Mouse (Mus musculus) ES-Bruce4 (cell line): ENCODE data around the gene Stat5b. TPM values are rescaled to one million over a fixed set of nuclear protein-coding genes. Genes with fewer than 3 reads are reported as not detected.

Experiments
- H3K27ac ChIP-seq: 2 replicates; pipeline ENCODE4 v1.5.1; 2012; ENCODE audit warnings: low read length, inconsistent platforms; ENCODE audit not compliant: insufficient read depth
- H3K27me3 ChIP-seq: 2 replicates; pipeline ENCODE4 v1.6.1; 2012; ENCODE audit warnings: mild to moderate bottlenecking, low read length, inconsistent platforms; ENCODE audit not compliant: control insufficient read depth, poor library complexity, insufficient read depth, severe bottlenecking
- H3K36me3 ChIP-seq: 2 replicates; pipeline ENCODE4 v1.6.1; 2012; ENCODE audit warnings: inconsistent platforms, mild to moderate bottlenecking, low read length, moderate library complexity; ENCODE audit not compliant: control insufficient read depth, poor library complexity, insufficient read depth, severe bottlenecking
- H3K4me1 ChIP-seq: one replicate; pipeline ENCODE4 v1.8.1; 2011; ENCODE audit warnings: low read length; ENCODE audit not compliant: control insufficient read depth, insufficient read depth
- H3K4me3 ChIP-seq: 2 replicates; pipeline ENCODE4 v1.5.1; 2011; ENCODE audit warnings: low read depth, mild to moderate bottlenecking, low read length
- H3K9ac ChIP-seq: 2 replicates; pipeline ENCODE4 v1.6.1; 2012; ENCODE audit warnings: low read depth, mild to moderate bottlenecking, inconsistent platforms; ENCODE audit not compliant: poor library complexity, severe bottlenecking
- H3K9me3 ChIP-seq: replicated peaks from 2 replicates; pipeline ENCODE4 v1.6.1; 2012; ENCODE audit warnings: mild to moderate bottlenecking, low read length, inconsistent platforms; ENCODE audit not compliant: control insufficient read depth, poor library complexity, insufficient read depth, severe bottlenecking
- CTCF ChIP-seq: IDR thresholded peaks from one replicate; pipeline ENCODE4 v1.8.1; 2011; ENCODE audit warnings: low read depth, low read length
- EP300 ChIP-seq: IDR thresholded peaks from 2 replicates; pipeline ENCODE4 v1.6.1; 2011; ENCODE audit warnings: low read depth, low read length; ENCODE audit not compliant: insufficient read depth
- POLR2A ChIP-seq: IDR thresholded peaks from one replicate; pipeline ENCODE4 v1.8.1; 2011; ENCODE audit warnings: low read length; ENCODE audit not compliant: insufficient read depth
- polyA plus RNA-seq: library from polyadenylated mRNA; stranded (reverse); fragments of >200 nt; gene quantifications from 2 replicates; pipeline ENCODE4 v1.2.4, GENCODE M21; 2011; ENCODE audit warnings: low read depth; ENCODE audit not compliant: missing spikeins, insufficient read depth, insufficient read length

Gene Stat5b
- polyA plus RNA-seq, 1 experiment, result 7.3 TPM

DNA sequence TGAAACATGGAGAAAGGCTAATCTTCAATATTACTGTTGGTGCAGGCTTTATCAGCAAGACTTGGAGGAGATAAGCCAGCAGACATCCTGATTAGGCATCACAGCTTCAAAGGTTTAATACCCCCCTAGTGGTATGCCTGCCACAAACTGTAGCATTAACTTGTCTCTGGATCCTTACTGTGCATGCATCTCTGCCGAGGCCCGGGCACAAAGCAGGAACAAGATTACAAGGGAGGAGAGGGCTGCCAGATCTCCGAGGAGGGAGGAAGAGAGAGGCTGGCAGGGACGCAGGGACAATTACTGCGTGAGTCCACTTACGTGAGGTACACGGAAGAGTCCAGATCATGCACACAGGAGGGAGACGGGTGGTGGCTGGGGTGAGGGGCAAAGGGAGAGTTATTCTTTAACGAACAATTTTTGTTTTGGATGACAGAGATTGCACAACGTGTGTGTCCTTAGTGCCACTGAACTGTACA lies 21.8 kb downstream of the Stat5b start:
- Histone ChIP-seq H3K9me3 (no peaks in the 10 kb centered on the region), H3K27me3 (no peaks in the 10 kb centered on the region), H3K4me3 (no peak overlapping the region), H3K4me1 (no peaks in the 10 kb centered on the region), H3K27ac (no peak overlapping the region), H3K9ac (no peak overlapping the region), H3K36me3 (no peaks in the 10 kb centered on the region)
- TF ChIP-seq POLR2A (no peak), EP300 (no peak), CTCF (no peak)

DNA sequence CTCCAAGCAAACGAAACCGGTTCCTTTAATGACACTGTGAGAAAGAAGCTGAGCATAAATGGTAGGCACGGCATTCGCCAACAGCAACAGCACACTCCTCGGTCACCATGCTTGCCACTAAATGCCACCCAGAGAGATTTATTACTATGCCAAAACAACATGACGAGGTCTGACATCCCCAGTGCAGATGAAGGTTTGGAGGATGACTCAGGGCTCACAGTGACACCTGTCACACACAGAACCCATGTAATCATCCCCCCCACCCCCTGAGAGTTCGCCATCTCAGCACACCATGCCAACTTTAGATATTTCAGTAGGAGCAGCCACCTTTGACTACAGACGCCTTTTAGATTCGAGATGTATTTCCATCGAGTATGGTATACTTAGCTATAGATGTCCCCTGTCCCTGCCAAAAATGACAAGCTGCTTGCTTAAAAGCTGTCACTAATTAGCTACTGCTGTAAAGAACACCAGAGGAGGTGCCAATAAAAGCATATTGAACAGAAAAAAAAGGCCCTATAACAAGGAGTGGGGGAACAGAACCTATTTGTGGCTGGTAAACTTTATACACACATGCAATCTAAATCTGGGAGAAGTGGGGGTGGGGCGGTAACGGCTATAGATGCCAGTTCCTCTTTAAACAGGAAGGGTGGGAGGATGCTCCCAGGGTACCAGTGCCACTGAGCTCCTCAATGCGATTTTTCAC lies 24.2 kb downstream of the Stat5b start:
- no peak overlapping the region for H3K27ac ChIP-seq
- no peaks in the 10 kb centered on the region for H3K27me3 ChIP-seq
- H3K9me3 ChIP-seq, result no peaks in the 10 kb centered on the region
- H3K36me3 ChIP-seq, result no peaks in the 10 kb centered on the region
- no peak for TF ChIP-seq POLR2A
- TF ChIP-seq CTCF, result no peak
- no peak for TF ChIP-seq EP300
- H3K4me1 ChIP-seq, result no peaks in the 10 kb centered on the region
- no peak overlapping the region for H3K9ac ChIP-seq
- no peak overlapping the region for H3K4me3 ChIP-seq

DNA sequence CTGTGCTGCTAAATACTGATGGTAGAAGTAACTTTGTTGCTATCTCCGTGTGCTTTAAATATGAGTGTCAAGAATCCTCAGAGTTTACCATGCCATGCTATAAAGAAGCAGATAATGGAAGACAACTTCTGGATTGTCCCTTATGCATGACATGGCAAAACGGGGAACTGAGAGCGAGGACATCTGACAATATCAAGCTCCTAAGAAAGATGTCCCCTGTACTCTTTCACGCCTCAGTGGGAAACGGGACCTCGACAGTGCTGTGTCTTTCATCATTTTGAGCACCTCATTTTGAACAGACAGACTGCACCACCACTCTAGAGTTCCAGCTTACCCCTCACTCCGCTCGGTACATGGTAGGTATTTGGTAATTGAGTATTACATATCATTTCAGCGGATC lies 25.1 kb downstream of the Stat5b start:
- Histone ChIP-seq H3K27me3 (no peaks in the 10 kb centered on the region), H3K36me3 (no peaks in the 10 kb centered on the region), H3K27ac (no peak overlapping the region), H3K9me3 (no peaks in the 10 kb centered on the region), H3K4me3 (no peak overlapping the region), H3K4me1 (no peaks in the 10 kb centered on the region), H3K9ac (no peak overlapping the region)
- TF ChIP-seq POLR2A (no peak), EP300 (no peak), CTCF (no peak)

DNA sequence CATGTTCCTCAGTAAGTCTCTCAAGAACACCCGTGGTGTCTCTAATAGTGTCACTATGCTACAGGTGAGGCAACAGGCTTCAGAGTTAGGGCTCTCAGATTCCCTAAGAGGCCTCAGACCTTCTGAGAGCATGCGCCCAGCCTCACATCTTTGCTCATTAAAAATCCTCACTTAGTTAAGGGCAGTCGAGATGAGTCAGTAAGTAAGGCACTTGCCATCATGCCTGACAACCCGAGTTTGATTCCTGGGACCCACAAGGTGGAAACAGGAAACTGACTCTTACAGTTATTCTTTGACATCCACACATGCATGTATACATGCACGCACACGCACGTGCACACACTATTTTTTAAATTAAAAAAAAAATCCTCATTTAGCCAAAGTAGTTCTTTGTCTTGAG lies 26.0 kb downstream of the Stat5b start:
- no peaks in the 10 kb centered on the region for H3K9me3 ChIP-seq

DNA sequence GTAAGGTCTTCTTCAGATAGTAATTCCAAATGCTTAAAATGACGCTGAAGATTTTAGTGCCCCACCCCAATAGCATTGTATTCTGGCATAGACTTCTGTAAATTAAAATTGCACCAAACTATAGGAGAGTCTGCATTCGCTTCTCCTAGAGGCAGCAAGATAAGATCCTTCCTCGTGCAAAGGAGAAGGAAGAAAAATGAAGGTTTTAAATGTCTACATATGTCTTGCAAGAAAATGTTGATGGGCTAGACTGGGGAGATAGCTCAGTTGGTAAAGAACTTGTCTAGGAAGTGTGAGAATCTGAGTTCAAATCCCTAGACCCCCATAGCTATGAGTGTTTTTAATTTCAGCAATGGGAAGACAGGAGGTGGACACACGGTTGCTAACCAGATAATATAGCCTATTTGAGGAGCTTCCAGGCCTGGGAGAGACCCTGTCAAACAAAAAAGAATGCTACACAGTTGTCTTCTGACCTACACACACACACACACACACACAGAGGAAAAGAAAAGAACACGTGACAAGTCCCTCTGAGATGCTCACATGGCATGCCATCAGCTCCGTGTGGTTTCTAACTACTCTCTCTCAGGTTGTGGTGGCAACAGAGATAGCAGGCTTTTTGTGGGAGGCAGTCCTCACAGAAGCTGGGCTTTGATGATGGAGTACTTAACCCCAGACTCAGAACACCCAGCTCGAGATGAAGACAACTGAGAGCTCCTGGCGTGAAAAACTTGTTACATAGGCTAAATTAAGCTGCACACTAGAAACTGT lies 26.8 kb downstream of the Stat5b start:
- Histone ChIP-seq H3K4me1 (no peaks in the 10 kb centered on the region), H3K9me3 (no peaks in the 10 kb centered on the region), H3K9ac (no peak overlapping the region), H3K4me3 (no peak overlapping the region), H3K36me3 (no peaks in the 10 kb centered on the region), H3K27ac (no peak overlapping the region), H3K27me3 (no peaks in the 10 kb centered on the region)
- no peak for TF ChIP-seq POLR2A
- TF ChIP-seq EP300, result no peak
- no peak for TF ChIP-seq CTCF

More for the DNA sequence above, 26.0 kb downstream of the Stat5b start:
- H3K27ac ChIP-seq, result no peak overlapping the region
- H3K4me1 ChIP-seq, result no peaks in the 10 kb centered on the region
- H3K9ac ChIP-seq, result no peak overlapping the region
- no peaks in the 10 kb centered on the region for H3K36me3 ChIP-seq
- H3K27me3 ChIP-seq, result no peaks in the 10 kb centered on the region
- TF ChIP-seq POLR2A (no peak), CTCF (no peak), EP300 (no peak)
- H3K4me3 ChIP-seq, result no peak overlapping the region

DNA sequence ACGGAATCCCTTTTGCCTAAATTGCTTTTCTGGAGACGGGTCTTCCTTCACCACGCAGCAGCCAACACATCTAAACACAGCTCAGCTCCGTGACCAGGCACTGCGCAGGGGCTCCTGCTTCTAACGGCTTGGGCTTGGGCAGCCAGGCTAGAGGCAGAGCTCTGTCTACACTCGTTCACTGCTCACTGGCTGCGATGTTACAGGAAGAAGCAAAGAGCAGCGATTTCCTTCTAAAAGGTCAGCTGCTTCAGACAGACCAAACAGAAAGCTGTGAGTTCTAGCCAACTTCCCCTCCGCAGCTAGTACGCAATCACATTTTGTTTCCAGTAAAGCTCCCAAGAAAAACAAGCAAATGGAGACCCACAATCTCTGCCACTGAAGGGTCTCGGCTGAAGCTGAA lies 28.2 kb downstream of the Stat5b start:
- no peak for TF ChIP-seq POLR2A
- TF ChIP-seq CTCF, result no peak
- no peak for TF ChIP-seq EP300
- Histone ChIP-seq H3K9ac (no peak overlapping the region), H3K27ac (no peak overlapping the region), H3K27me3 (no peaks in the 10 kb centered on the region), H3K36me3 (no peaks in the 10 kb centered on the region), H3K4me1 (no peaks in the 10 kb centered on the region), H3K4me3 (no peak overlapping the region), H3K9me3 (no peaks in the 10 kb centered on the region)
